In genomic region chr14:101460768-101461167, GRCm38 (mm10) we compare ENCODE assay signal across 8 mouse cellular contexts.
DNase-seq lines count a peak whose midpoint lies in the region; ATAC-seq and TF ChIP-seq lines count a peak whose summit lies in the region.

No protein-coding gene starts in this region.

- TF ChIP-seq CTCF in bone marrow, adult 2 months (IDR thresholded peaks at IDR 0.05; ENCODE audit: control insufficient read depth, insufficient read depth, low read length) = peak; percentile 49

- H3K4me1 ChIP-seq in midbrain, embryonic 11.5 days (ENCODE audit: control insufficient read depth, insufficient read depth, low read length) = no peaks in the 10 kb centered on the region
- H3K4me1 ChIP-seq in midbrain, embryonic 16.5 days (ENCODE audit: control insufficient read depth, insufficient read depth, low read length) = no peaks in the 10 kb centered on the region
- H3K4me1 ChIP-seq in bone marrow, adult 2 months (ENCODE audit: control insufficient read depth, insufficient read depth, low read length) = peaks cover 2% of the 10 kb centered on the region
- no peaks in the 10 kb centered on the region for H3K4me1 ChIP-seq in forebrain, embryonic 11.5 days (replicated peaks; ENCODE audit: control insufficient read depth, insufficient read depth, low read length)
- H3K4me1 ChIP-seq in hindbrain, embryonic 14.5 days (replicated peaks; ENCODE audit: control insufficient read depth, insufficient read depth, low read length) = no peaks in the 10 kb centered on the region
- no peaks in the 10 kb centered on the region for H3K4me1 ChIP-seq in midbrain, embryonic 13.5 days (replicated peaks)

- H3K27ac ChIP-seq in midbrain, embryonic 11.5 days (ENCODE audit: low read depth, low read length) = no peak overlapping the region
- H3K27ac ChIP-seq in midbrain, embryonic 16.5 days (ENCODE audit: low read length) = no peak overlapping the region
- no peak overlapping the region for H3K27ac ChIP-seq in bone marrow, adult 2 months (ENCODE audit: control insufficient read depth, insufficient read depth, low read depth, low read length, poor library complexity)
- no peak overlapping the region for H3K27ac ChIP-seq in forebrain, embryonic 11.5 days (ENCODE audit: low read depth, low read length)
- no peak overlapping the region for H3K27ac ChIP-seq in hindbrain, embryonic 14.5 days
- H3K27ac ChIP-seq in midbrain, embryonic 13.5 days = no peak overlapping the region

- H3K36me3 ChIP-seq in midbrain, embryonic 11.5 days (ENCODE audit: control insufficient read depth, insufficient read depth, low read length) = no peaks in the 10 kb centered on the region
- H3K36me3 ChIP-seq in midbrain, embryonic 16.5 days (ENCODE audit: control insufficient read depth, insufficient read depth, low read length) = no peaks in the 10 kb centered on the region
- no peaks in the 10 kb centered on the region for H3K36me3 ChIP-seq in forebrain, embryonic 11.5 days (ENCODE audit: control insufficient read depth, insufficient read depth, low read length)
- no peaks in the 10 kb centered on the region for H3K36me3 ChIP-seq in hindbrain, embryonic 14.5 days (replicated peaks; ENCODE audit: control insufficient read depth, insufficient read depth)
- no peaks in the 10 kb centered on the region for H3K36me3 ChIP-seq in midbrain, embryonic 13.5 days

- no peaks in the 10 kb centered on the region for H3K27me3 ChIP-seq in midbrain, embryonic 11.5 days (ENCODE audit: control insufficient read depth, insufficient read depth, low read length)
- H3K27me3 ChIP-seq in midbrain, embryonic 16.5 days (ENCODE audit: control insufficient read depth, insufficient read depth, low read depth, low read length) = no peaks in the 10 kb centered on the region
- no peaks in the 10 kb centered on the region for H3K27me3 ChIP-seq in forebrain, embryonic 11.5 days (ENCODE audit: control insufficient read depth, insufficient read depth, low read length)
- no peaks in the 10 kb centered on the region for H3K27me3 ChIP-seq in hindbrain, embryonic 14.5 days (ENCODE audit: control insufficient read depth, insufficient read depth, low read length)
- H3K27me3 ChIP-seq in midbrain, embryonic 13.5 days = no peaks in the 10 kb centered on the region

- peak; percentile 48; the same call in 1 of the 2 replicates for ATAC-seq in midbrain, embryonic 11.5 days (ENCODE audit: low FRiP score)
- ATAC-seq in midbrain, embryonic 16.5 days = no peak
- ATAC-seq in forebrain, embryonic 11.5 days (replicated peaks; ENCODE audit: low FRiP score) = no peak
- ATAC-seq in hindbrain, embryonic 14.5 days (ENCODE audit: low FRiP score) = no peak
- ATAC-seq in midbrain, embryonic 13.5 days = 0 out of 2 replicates have a peak, but pooled peaks have one; percentile 40

- TF ChIP-seq POLR2A in bone marrow, adult 2 months (IDR thresholded peaks at IDR 0.05; ENCODE audit: borderline replicate concordance, control insufficient read depth, low read depth, low read length) = no peak

- no peak overlapping the region for H3K9ac ChIP-seq in midbrain, embryonic 11.5 days (ENCODE audit: low read length)
- no peak overlapping the region for H3K9ac ChIP-seq in midbrain, embryonic 16.5 days (ENCODE audit: low read depth, low read length)
- no peak overlapping the region for H3K9ac ChIP-seq in forebrain, embryonic 11.5 days (ENCODE audit: low read length)
- no peak overlapping the region for H3K9ac ChIP-seq in hindbrain, embryonic 14.5 days
- H3K9ac ChIP-seq in midbrain, embryonic 13.5 days (replicated peaks) = no peak overlapping the region

- H3K9me3 ChIP-seq in midbrain, embryonic 11.5 days (ENCODE audit: control insufficient read depth, low read length) = no peaks in the 10 kb centered on the region
- no peaks in the 10 kb centered on the region for H3K9me3 ChIP-seq in midbrain, embryonic 16.5 days (replicated peaks; ENCODE audit: control insufficient read depth, low read length, poor library complexity, severe bottlenecking)
- H3K9me3 ChIP-seq in forebrain, embryonic 11.5 days (ENCODE audit: control insufficient read depth, low read length) = no peaks in the 10 kb centered on the region
- H3K9me3 ChIP-seq in hindbrain, embryonic 14.5 days (ENCODE audit: control insufficient read depth, low read length) = no peaks in the 10 kb centered on the region
- H3K9me3 ChIP-seq in midbrain, embryonic 13.5 days = no peaks in the 10 kb centered on the region

- peak; percentile 91 for DNase-seq in midbrain, embryonic 11.5 days (ENCODE audit: low spot score, missing footprints)
- DNase-seq in forebrain, embryonic 11.5 days (ENCODE audit: low spot score) = peak; percentile 73
- DNase-seq in hindbrain, embryonic 14.5 days (ENCODE audit: low spot score) = peak; percentile 63
- DNase-seq in left cerebral cortex, adult 11 months (ENCODE audit: low spot score) = peak; percentile 9
- peak; percentile 46 for DNase-seq in thymus, postnatal 25 days

- WGBS in midbrain, embryonic 11.5 days = 28% methylated on average over 6 of the region's 6 CpGs
- 21% methylated on average over 6 of the region's 6 CpGs for WGBS in midbrain, embryonic 16.5 days
- WGBS in bone marrow, adult 2 months = 17% methylated on average over 6 of the region's 6 CpGs
- WGBS in forebrain, embryonic 11.5 days = 39% methylated on average over 6 of the region's 6 CpGs
- WGBS in hindbrain, embryonic 14.5 days = 27% methylated on average over 6 of the region's 6 CpGs
- WGBS in midbrain, embryonic 13.5 days = 27% methylated on average over 6 of the region's 6 CpGs

- H3K4me3 ChIP-seq in midbrain, embryonic 11.5 days (ENCODE audit: low read depth, low read length) = no peak overlapping the region
- H3K4me3 ChIP-seq in midbrain, embryonic 16.5 days (ENCODE audit: low read depth, low read length) = no peak overlapping the region
- H3K4me3 ChIP-seq in bone marrow, adult 2 months (replicated peaks; ENCODE audit: control insufficient read depth, low read depth, low read length) = no peak overlapping the region
- H3K4me3 ChIP-seq in forebrain, embryonic 11.5 days (ENCODE audit: low read depth, low read length) = no peak overlapping the region
- H3K4me3 ChIP-seq in hindbrain, embryonic 14.5 days (replicated peaks; ENCODE audit: low read length) = no peak overlapping the region
- no peak overlapping the region for H3K4me3 ChIP-seq in midbrain, embryonic 13.5 days (replicated peaks)

- no peak overlapping the region for H3K4me2 ChIP-seq in midbrain, embryonic 11.5 days
- H3K4me2 ChIP-seq in midbrain, embryonic 16.5 days (ENCODE audit: low read length) = no peak overlapping the region
- no peak overlapping the region for H3K4me2 ChIP-seq in forebrain, embryonic 11.5 days (ENCODE audit: low read depth, low read length, severe bottlenecking)
- no peak overlapping the region for H3K4me2 ChIP-seq in hindbrain, embryonic 14.5 days (replicated peaks)
- no peak overlapping the region for H3K4me2 ChIP-seq in midbrain, embryonic 13.5 days (replicated peaks)

Comparison
In these comparisons a context has a peak if more than half of its experiments do, and no peak if none do; other contexts are left out.
1. ATAC-seq: peak in midbrain, embryonic 11.5 days (single experiment) and midbrain, embryonic 13.5 days (single experiment); none in midbrain, embryonic 16.5 days (single experiment), forebrain, embryonic 11.5 days (single experiment) and hindbrain, embryonic 14.5 days (single experiment).
2. DNase-seq: peak in every context shown above with its lines; median percentile 91 in midbrain, embryonic 11.5 days; 73 in forebrain, embryonic 11.5 days; 63 in hindbrain, embryonic 14.5 days; 46 in thymus, postnatal 25 days; 9 in left cerebral cortex, adult 11 months.